Mouse (Mus musculus): Measurements from ENCODE around the gene Cul5. TPM values are rescaled to one million over a fixed set of nuclear protein-coding genes. Genes with fewer than 3 reads are reported as not detected.

The Cul5 gene
- polyA plus RNA-seq, 1 experiment = 7.6 TPM

GRCm38 (mm10) chr9:53664819-53665218, 5.0 kb downstream of the Cul5 start:
- Histone ChIP-seq H3K27me3 (ENCODE audit: control insufficient read depth, insufficient read depth, low read length) (no peaks in the 10 kb centered on the region), H3K4me1 (ENCODE audit: control insufficient read depth, insufficient read depth, low read length) (peaks cover 5% of the 10 kb centered on the region), H3K36me3 (ENCODE audit: control insufficient read depth, insufficient read depth, low read length) (no peaks in the 10 kb centered on the region), H3K27ac (ENCODE audit: control insufficient read depth, insufficient read depth, low read depth, low read length) (no peak overlapping the region), H3K4me3 (ENCODE audit: control insufficient read depth, low read depth, low read length) (no peak overlapping the region)
- no peak for TF ChIP-seq CTCF (IDR thresholded peaks at IDR 0.05; ENCODE audit: control insufficient read depth, insufficient read depth, insufficient replicate concordance, low read depth, low read length)
- no peak for TF ChIP-seq POLR2A (IDR thresholded peaks at IDR 0.05; ENCODE audit: control insufficient read depth, low read depth, low read length)

DNA sequence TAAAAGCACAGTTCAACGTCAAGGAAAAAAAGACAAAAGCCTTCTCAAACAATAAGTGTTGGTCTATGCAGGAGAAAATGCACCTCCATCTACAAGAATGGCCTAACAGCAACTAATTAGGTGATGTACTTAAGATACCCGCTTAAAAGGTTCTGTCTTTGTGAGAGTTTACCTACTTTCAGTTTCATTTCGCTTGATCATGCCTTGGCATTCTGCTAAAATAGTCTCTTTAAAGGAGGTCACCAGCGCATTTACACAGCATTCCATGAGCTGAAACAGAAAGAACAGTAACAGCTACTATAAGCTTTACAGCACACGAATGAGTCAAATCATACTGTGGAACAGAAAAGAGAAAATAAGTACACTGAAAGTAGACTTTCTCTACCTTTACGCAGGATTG, 35.0 kb downstream of the Cul5 start:
- TF ChIP-seq CTCF (IDR thresholded peaks at IDR 0.05; ENCODE audit: control insufficient read depth, insufficient read depth, insufficient replicate concordance, low read depth, low read length) (no peak), POLR2A (IDR thresholded peaks at IDR 0.05; ENCODE audit: control insufficient read depth, low read depth, low read length) (no peak)
- H3K27me3 ChIP-seq (ENCODE audit: control insufficient read depth, insufficient read depth, low read length) = no peaks in the 10 kb centered on the region
- H3K4me1 ChIP-seq (ENCODE audit: control insufficient read depth, insufficient read depth, low read length) = no peaks in the 10 kb centered on the region
- no peaks in the 10 kb centered on the region; the same call in 1 of the 2 replicates for H3K36me3 ChIP-seq (ENCODE audit: control insufficient read depth, insufficient read depth, low read length)
- H3K4me3 ChIP-seq (ENCODE audit: control insufficient read depth, low read depth, low read length) = no peak overlapping the region
- no peak overlapping the region for H3K27ac ChIP-seq (ENCODE audit: control insufficient read depth, insufficient read depth, low read depth, low read length)

DNA sequence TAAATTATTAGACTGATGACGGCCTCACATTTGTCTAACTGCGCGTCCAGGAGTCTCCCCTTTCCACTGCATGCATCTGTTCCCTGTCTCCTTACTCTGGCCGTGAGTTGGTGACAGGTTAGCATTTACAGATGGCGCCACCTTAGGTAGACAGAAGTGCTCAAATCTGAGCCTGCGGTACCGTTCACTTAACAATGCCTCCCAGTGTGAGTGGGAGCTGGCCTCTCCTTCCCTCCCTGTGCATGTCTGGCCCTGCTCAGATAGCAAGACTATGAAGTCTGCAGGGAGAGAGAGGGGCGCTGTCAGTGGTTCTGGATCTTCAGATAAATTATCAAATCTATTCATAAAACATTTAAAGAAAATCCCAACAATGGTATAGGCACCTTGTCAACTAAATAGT, 54.6 kb downstream of the Cul5 start:
- Histone ChIP-seq H3K27me3 (ENCODE audit: control insufficient read depth, insufficient read depth, low read length) (no peaks in the 10 kb centered on the region), H3K36me3 (ENCODE audit: control insufficient read depth, insufficient read depth, low read length) (no peaks in the 10 kb centered on the region; the same call in 1 of the 2 replicates), H3K27ac (ENCODE audit: control insufficient read depth, insufficient read depth, low read depth, low read length) (no peak overlapping the region), H3K4me3 (ENCODE audit: control insufficient read depth, low read depth, low read length) (no peak overlapping the region), H3K4me1 (ENCODE audit: control insufficient read depth, insufficient read depth, low read length) (no peaks in the 10 kb centered on the region; the same call in 1 of the 2 replicates)
- no peak for TF ChIP-seq POLR2A (IDR thresholded peaks at IDR 0.05; ENCODE audit: control insufficient read depth, low read depth, low read length)
- no peak for TF ChIP-seq CTCF (IDR thresholded peaks at IDR 0.05; ENCODE audit: control insufficient read depth, insufficient read depth, insufficient replicate concordance, low read depth, low read length)

DNA sequence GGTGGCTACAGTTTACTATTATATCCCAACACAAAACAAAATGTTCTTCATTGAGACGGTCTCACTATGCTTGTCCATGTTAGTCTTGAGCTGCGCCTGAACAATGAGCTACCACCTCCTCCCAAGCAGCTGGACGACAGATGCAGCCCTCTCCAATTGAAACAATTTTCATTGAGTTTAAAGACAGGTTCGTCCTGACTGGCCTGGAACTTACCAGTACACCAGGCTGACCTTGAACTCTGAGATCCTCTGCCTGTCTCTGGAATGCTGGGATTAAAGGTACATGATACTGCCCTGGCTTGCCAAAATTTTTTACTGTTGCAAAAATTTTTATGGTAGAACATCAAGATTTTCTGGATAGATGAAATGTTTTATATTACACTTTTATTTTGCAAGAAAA, 55.5 kb downstream of the Cul5 start:
- H3K36me3 ChIP-seq (ENCODE audit: control insufficient read depth, insufficient read depth, low read length) = no peaks in the 10 kb centered on the region; the same call in 1 of the 2 replicates
- TF ChIP-seq POLR2A (IDR thresholded peaks at IDR 0.05; ENCODE audit: control insufficient read depth, low read depth, low read length) = no peak
- TF ChIP-seq CTCF (IDR thresholded peaks at IDR 0.05; ENCODE audit: control insufficient read depth, insufficient read depth, insufficient replicate concordance, low read depth, low read length) = no peak
- H3K4me1 ChIP-seq (ENCODE audit: control insufficient read depth, insufficient read depth, low read length) = peaks cover 2% of the 10 kb centered on the region
- H3K4me3 ChIP-seq (ENCODE audit: control insufficient read depth, low read depth, low read length) = no peak overlapping the region
- H3K27me3 ChIP-seq (ENCODE audit: control insufficient read depth, insufficient read depth, low read length) = no peaks in the 10 kb centered on the region
- H3K27ac ChIP-seq (ENCODE audit: control insufficient read depth, insufficient read depth, low read depth, low read length) = no peak overlapping the region

GRCm38 (mm10) chr9:53609968-53610781, 59.6 kb downstream of the Cul5 start, which contains the start of gene Acat1:
TSS of gene Acat1 (minus strand) at chr9:53610382.
- H3K4me1 ChIP-seq (ENCODE audit: control insufficient read depth, insufficient read depth, low read length) = peaks cover 2% of the 10 kb centered on the region
- H3K27ac ChIP-seq (ENCODE audit: control insufficient read depth, insufficient read depth, low read depth, low read length) = peak within 1 kb of the TSS; percentile 75
- no peaks in the 10 kb centered on the region for H3K36me3 ChIP-seq (ENCODE audit: control insufficient read depth, insufficient read depth, low read length)
- TF ChIP-seq POLR2A (IDR thresholded peaks at IDR 0.05; ENCODE audit: control insufficient read depth, low read depth, low read length) = peak; percentile 84
- TF ChIP-seq CTCF (IDR thresholded peaks at IDR 0.05; ENCODE audit: control insufficient read depth, insufficient read depth, insufficient replicate concordance, low read depth, low read length) = no peak
- H3K4me3 ChIP-seq (ENCODE audit: control insufficient read depth, low read depth, low read length) = peak within 1 kb of the TSS; percentile 93
- H3K27me3 ChIP-seq (ENCODE audit: control insufficient read depth, insufficient read depth, low read length) = no peaks in the 10 kb centered on the region

DNA sequence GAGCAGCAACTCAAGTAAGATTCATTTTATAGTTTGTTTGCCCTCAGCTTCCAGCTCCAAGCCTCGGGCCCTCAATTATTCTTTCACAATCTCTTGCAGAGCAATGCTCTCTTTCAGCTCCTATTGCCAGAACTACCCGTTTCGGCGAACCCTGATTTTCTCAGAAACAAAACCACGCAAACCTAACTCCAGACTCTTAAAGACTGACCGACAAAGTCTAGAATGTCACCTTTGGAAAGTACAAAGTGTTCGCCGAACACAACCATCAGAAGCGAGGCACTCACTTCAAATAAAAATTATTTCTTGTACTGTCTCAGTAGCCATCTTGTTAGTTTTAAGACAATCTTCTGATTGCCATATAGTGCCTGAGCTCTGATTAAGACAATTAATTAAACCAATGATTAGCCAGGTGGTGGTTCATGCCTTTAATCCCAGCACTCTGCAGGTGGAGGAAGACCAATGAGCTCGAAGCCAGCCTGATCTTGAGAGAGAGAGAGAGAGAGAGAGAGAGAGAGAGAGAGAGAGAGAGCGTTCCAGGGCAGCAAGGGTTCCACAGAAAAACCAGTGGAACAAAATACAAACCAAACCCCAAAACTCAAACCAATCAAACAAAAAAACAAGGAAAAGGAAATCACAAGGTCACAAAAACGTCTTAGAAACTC, 60.4 kb downstream of the Cul5 start:
- no peaks in the 10 kb centered on the region for H3K36me3 ChIP-seq (ENCODE audit: control insufficient read depth, insufficient read depth, low read length)
- H3K27ac ChIP-seq (ENCODE audit: control insufficient read depth, insufficient read depth, low read depth, low read length) = peak overlapping the region; percentile 75
- H3K27me3 ChIP-seq (ENCODE audit: control insufficient read depth, insufficient read depth, low read length) = no peaks in the 10 kb centered on the region
- TF ChIP-seq CTCF (IDR thresholded peaks at IDR 0.05; ENCODE audit: control insufficient read depth, insufficient read depth, insufficient replicate concordance, low read depth, low read length) = no peak
- TF ChIP-seq POLR2A (IDR thresholded peaks at IDR 0.05; ENCODE audit: control insufficient read depth, low read depth, low read length) = no peak
- peak overlapping the region; percentile 93 for H3K4me3 ChIP-seq (ENCODE audit: control insufficient read depth, low read depth, low read length)
- H3K4me1 ChIP-seq (ENCODE audit: control insufficient read depth, insufficient read depth, low read length) = peaks cover 2% of the 10 kb centered on the region

DNA sequence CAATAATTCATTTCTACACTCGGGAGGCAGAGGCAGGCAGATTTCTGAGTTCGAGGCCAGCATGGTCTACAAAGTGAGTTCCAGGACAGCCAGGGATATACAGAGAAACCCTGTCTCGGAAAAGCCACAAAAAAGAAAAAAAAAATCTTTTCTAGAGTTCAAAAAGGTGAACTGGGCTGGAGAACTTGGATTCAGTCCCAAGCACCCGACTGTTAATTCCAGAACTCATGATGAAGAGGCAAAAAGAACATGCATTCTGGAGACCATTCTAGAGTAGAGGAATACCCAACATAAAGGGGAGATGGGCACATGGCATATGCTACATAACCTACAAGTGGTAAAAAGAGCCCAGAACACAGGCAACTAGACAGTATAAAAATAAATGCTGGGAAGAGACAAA, 62.0 kb downstream of the Cul5 start:
- TF ChIP-seq CTCF (IDR thresholded peaks at IDR 0.05; ENCODE audit: control insufficient read depth, insufficient read depth, insufficient replicate concordance, low read depth, low read length) (no peak), POLR2A (IDR thresholded peaks at IDR 0.05; ENCODE audit: control insufficient read depth, low read depth, low read length) (no peak)

More for the DNA sequence above, 62.0 kb downstream of the Cul5 start:
- H3K27me3 ChIP-seq (ENCODE audit: control insufficient read depth, insufficient read depth, low read length) = no peaks in the 10 kb centered on the region
- no peaks in the 10 kb centered on the region for H3K36me3 ChIP-seq (ENCODE audit: control insufficient read depth, insufficient read depth, low read length)
- H3K4me3 ChIP-seq (ENCODE audit: control insufficient read depth, low read depth, low read length) = no peak overlapping the region
- H3K4me1 ChIP-seq (ENCODE audit: control insufficient read depth, insufficient read depth, low read length) = peaks cover 2% of the 10 kb centered on the region
- H3K27ac ChIP-seq (ENCODE audit: control insufficient read depth, insufficient read depth, low read depth, low read length) = no peak overlapping the region

Measured in testis, adult 2 months (tissue).